Mouse (Mus musculus) limb, embryonic 13.5 days (tissue): ENCODE measurements around the gene Chd6. TPM values are rescaled to one million over a fixed set of nuclear protein-coding genes. Genes with fewer than 3 reads are reported as not detected.

ENCODE experiments used
- ATAC-seq: fragments of 200-750 bp; cut with Nextera tagmentation; 2 replicates; pipeline ENCODE4 v1.8.0; 2017; ENCODE audit warnings: low read depth, moderate number of reproducible peaks, moderate TSS enrichment; ENCODE audit not compliant: low FRiP score
- H3K27ac ChIP-seq: fragments of 300-500 bp; sonication (generic); 2 replicates; pipeline ENCODE4 v1.5.1; 2015; ENCODE audit warnings: inconsistent platforms, mild to moderate bottlenecking, moderate library complexity
- H3K27me3 ChIP-seq: fragments of 300-500 bp; sonication (generic); 2 replicates; pipeline ENCODE4 v1.6.1; 2015; ENCODE audit warnings: mild to moderate bottlenecking, inconsistent platforms
- H3K36me3 ChIP-seq: fragments of 300-500 bp; sonication (generic); 2 replicates; pipeline ENCODE4 v1.6.1; 2015; ENCODE audit warnings: inconsistent platforms, mild to moderate bottlenecking, moderate library complexity
- H3K4me1 ChIP-seq: fragments of 300-500 bp; sonication (generic); 2 replicates; pipeline ENCODE4 v1.6.1; 2015; ENCODE audit warnings: inconsistent platforms
- H3K4me2 ChIP-seq: fragments of 300-500 bp; sonication (generic); replicated peaks from 2 replicates; pipeline ENCODE4 v1.6.1; 2015; ENCODE audit warnings: inconsistent platforms, mild to moderate bottlenecking, moderate library complexity
- H3K4me3 ChIP-seq: fragments of 300-500 bp; sonication (generic); 2 replicates; pipeline ENCODE4 v1.5.1; 2015; ENCODE audit warnings: moderate library complexity, mild to moderate bottlenecking, inconsistent platforms
- H3K9ac ChIP-seq: fragments of 300-500 bp; sonication (generic); 2 replicates; pipeline ENCODE4 v1.6.1; 2015; ENCODE audit warnings: mild to moderate bottlenecking, inconsistent platforms
- H3K9me3 ChIP-seq: fragments of 300-500 bp; sonication (generic); 2 replicates; pipeline ENCODE4 v1.6.1; 2016; ENCODE audit warnings: inconsistent platforms
- WGBS: fragments of 180-500 bp; shearing (Covaris S2); methylation state at CpG from one replicate; pipeline ENCODE4 v1.1.7; 2015; 5-methylcytosine and 5-hydroxymethylcytosine counted together
- polyA plus RNA-seq: library from polyadenylated mRNA; unstranded; fragments of >200 nt; fragmentation: Nextera tagmentation; extraction: Ambion mirVana; gene quantifications from 2 replicates; pipeline ENCODE4 v1.2.1, GENCODE M21; 2015

Chd6 gene
- polyA plus RNA-seq, 1 experiment from 2014 or later = 45.4 TPM

DNA sequence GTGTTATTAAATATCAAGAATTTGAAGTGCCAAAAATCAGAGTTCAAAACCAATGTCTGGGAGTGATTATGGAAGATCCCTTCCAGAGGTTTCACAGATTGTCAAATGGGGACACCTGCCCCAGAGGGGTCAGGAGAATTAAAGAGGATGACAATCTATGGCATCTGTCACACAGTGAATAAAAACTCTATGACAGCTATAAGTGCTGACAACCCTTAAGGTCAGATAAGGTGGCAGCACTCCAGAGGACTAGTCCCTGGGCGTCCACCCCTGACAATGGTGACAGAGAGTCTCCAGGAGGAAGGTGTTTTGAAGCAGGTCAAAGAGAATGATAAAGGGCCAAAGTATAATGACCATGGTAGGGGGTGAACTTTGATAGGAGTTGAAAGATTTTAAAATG, 44.0 kb downstream of the Chd6 start:
- no peak for ATAC-seq
- Histone ChIP-seq H3K27me3 (no peaks in the 10 kb centered on the region), H3K9me3 (no peaks in the 10 kb centered on the region), H3K4me2 (no peak overlapping the region), H3K4me1 (peaks cover 12% of the 10 kb centered on the region; the same call in 1 of the 2 replicates), H3K4me3 (no peak overlapping the region), H3K9ac (no peak overlapping the region), H3K36me3 (peaks cover 10% of the 10 kb centered on the region), H3K27ac (no peak overlapping the region)
- WGBS = 66% methylated on average over 1 of the region's 1 CpGs

DNA sequence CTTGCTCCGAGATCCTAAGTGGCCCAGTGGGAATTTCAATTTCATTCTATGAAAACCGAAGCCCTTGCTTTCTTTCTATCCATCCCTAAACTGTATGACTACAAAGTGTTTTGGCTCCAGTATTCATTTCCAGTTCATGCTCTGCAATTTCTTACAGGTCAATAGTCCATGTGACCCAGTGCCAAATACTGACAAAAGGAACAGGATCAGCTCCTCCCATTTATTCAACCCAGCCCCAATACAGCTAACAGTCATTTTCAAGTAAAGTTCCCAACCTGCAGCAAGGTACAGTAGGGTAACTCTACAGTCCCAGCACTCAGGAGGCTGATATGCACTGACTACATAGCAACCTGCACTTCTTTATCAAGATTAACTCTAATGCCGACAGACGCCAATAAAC, 50.0 kb downstream of the Chd6 start:
- no peaks in the 10 kb centered on the region for H3K9me3 ChIP-seq
- peaks cover 10% of the 10 kb centered on the region; the same call in 1 of the 2 replicates for H3K36me3 ChIP-seq
- no peak overlapping the region for H3K9ac ChIP-seq
- H3K27ac ChIP-seq = no peak overlapping the region
- H3K27me3 ChIP-seq = no peaks in the 10 kb centered on the region
- no peak for ATAC-seq
- WGBS = 83% methylated on average over 4 of the region's 4 CpGs
- no peak overlapping the region for H3K4me2 ChIP-seq
- peaks cover 13% of the 10 kb centered on the region; the same call in 1 of the 2 replicates for H3K4me1 ChIP-seq
- no peak overlapping the region for H3K4me3 ChIP-seq

DNA sequence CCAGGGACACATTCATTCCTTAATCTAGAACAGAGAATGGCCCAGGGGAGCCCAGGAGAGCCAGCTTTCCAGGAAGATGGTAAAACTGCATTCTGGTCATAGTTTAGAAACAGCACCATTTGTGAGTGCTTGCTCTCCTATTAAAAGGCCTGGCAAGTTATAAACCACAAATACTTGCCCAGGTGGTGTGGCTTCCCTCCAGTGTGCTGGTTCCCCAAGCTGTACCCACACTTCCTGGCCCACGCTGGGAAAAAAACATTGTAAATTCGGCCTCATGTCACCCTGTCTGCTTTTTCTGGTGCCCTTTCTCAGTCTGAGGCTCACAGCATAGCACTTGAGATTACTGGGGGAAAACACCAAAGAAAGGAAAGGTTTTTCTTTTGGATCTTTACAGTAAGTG, 55.1 kb downstream of the Chd6 start:
- H3K4me2 ChIP-seq = no peak overlapping the region
- 59% methylated on average over 2 of the region's 2 CpGs for WGBS
- no peak overlapping the region for H3K27ac ChIP-seq
- no peaks in the 10 kb centered on the region for H3K27me3 ChIP-seq
- no peak for ATAC-seq
- peaks cover 37% of the 10 kb centered on the region for H3K36me3 ChIP-seq
- H3K9me3 ChIP-seq = no peaks in the 10 kb centered on the region
- H3K9ac ChIP-seq = no peak overlapping the region
- no peak overlapping the region for H3K4me3 ChIP-seq
- H3K4me1 ChIP-seq = peaks cover 8% of the 10 kb centered on the region; the same call in 1 of the 2 replicates

DNA sequence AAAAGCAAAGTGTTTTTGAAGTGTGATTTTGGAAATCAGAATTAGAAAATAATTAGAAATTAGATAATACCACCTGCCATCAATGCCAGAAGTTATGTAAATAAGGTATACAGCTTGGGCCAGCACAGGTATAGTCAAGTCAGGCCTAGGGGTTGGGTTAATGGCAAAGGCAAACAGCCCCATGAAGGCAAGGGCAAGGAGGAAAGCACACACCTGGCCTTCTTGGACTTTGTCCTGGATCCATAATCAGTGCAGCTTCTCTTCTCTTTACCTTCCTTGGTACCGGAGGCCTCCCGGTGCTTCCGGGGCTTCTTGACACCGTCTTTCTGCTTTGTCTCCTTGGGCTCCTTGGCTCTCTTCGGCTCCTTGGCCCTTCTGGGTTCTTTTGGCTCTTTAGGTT, 56.7 kb downstream of the Chd6 start:
- 97% methylated on average over 5 of the region's 5 CpGs for WGBS
- peaks cover 43% of the 10 kb centered on the region for H3K36me3 ChIP-seq
- no peak overlapping the region for H3K4me3 ChIP-seq
- no peak overlapping the region for H3K4me2 ChIP-seq
- peaks cover 8% of the 10 kb centered on the region; the same call in 1 of the 2 replicates for H3K4me1 ChIP-seq
- no peak for ATAC-seq
- no peak overlapping the region for H3K9ac ChIP-seq
- H3K9me3 ChIP-seq = no peaks in the 10 kb centered on the region
- no peaks in the 10 kb centered on the region for H3K27me3 ChIP-seq
- H3K27ac ChIP-seq = no peak overlapping the region

DNA sequence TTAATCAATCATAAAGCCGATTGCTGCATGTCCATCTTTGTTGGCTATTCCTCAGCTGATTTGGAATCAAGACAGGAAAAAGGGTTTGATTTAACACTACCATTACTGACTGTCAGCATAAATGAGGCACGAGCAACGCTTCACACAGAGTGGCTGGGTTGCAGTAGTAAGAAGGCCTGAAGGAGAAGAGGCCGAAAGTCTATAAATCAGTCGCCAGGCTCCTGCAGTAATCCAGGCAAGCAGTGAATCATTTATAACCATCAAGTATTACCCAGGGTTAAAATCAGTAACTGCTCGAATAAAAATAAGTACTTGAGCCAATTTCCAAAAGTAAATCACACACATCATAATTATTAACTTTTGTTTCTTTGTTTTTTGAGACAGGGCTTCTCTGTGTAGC, 59.4 kb downstream of the Chd6 start:
- Histone ChIP-seq H3K4me2 (no peak overlapping the region), H3K9ac (no peak overlapping the region), H3K4me3 (no peak overlapping the region), H3K27ac (no peak overlapping the region), H3K27me3 (no peaks in the 10 kb centered on the region), H3K4me1 (peaks cover 8% of the 10 kb centered on the region; the same call in 1 of the 2 replicates), H3K9me3 (no peaks in the 10 kb centered on the region), H3K36me3 (peaks cover 58% of the 10 kb centered on the region)
- WGBS = 57% methylated on average over 6 of the region's 6 CpGs
- ATAC-seq = no peak

DNA sequence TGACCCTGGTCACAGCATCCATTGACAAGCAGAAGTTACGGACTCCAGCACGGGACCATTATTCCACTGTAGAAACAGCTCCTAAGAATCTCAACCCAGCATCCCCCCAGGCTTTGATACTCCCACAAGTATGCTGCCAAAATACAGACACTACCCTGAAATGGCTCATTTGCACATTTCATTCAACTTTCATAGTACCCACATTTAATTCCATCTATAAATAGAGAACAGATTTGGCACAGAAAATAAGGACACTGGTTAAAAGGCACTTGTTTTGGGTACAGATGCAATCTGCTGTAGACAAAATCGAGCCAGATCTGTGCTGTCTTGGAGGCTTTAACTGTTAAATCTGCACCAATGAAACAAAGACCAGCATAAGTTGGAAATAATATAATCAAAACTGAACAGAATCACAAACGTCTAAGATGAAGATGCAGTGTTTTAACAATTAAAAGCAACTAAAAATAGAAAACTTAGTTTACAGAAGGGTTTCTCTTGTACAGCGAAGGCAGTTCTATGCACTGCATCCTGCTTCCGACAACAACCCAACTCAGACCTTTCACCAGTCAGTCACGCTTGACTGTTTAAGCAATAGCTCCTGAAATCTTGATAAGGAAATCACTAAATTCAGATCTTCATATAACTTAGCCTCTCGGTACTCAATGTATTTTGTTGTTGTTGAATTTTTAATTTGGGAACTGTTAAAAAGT, 64.2 kb downstream of the Chd6 start:
- 90% methylated on average over 8 of the region's 8 CpGs for WGBS
- H3K9ac ChIP-seq = no peak overlapping the region
- H3K27ac ChIP-seq = no peak overlapping the region
- ATAC-seq = no peak
- H3K36me3 ChIP-seq = peaks cover 63% of the 10 kb centered on the region
- H3K4me1 ChIP-seq = no peaks in the 10 kb centered on the region
- H3K27me3 ChIP-seq = no peaks in the 10 kb centered on the region
- no peaks in the 10 kb centered on the region for H3K9me3 ChIP-seq
- H3K4me3 ChIP-seq = no peak overlapping the region
- H3K4me2 ChIP-seq = no peak overlapping the region

DNA sequence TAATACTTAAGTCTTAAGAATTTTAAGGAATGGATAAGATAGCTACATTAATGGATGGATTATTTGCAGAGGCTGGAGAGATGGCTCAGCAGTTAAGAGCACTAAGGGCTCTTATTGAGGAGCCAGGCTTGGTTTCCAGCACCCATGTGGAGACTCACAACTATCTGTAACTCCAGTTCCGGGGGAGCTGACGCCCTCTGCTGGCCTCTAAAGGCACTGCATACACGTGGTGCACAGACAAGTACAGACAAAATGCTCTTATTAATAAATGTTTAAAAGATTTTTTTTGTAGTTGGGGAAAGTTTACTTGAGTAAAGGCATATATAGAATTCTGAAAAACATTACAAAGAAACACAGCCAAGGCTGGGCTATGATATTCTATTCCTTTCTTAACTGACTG, 66.0 kb downstream of the Chd6 start:
- peaks cover 76% of the 10 kb centered on the region for H3K36me3 ChIP-seq
- 69% methylated on average over 3 of the region's 3 CpGs for WGBS
- no peaks in the 10 kb centered on the region for H3K4me1 ChIP-seq
- H3K27me3 ChIP-seq = no peaks in the 10 kb centered on the region
- H3K9me3 ChIP-seq = no peaks in the 10 kb centered on the region
- no peak overlapping the region for H3K9ac ChIP-seq
- no peak overlapping the region for H3K4me3 ChIP-seq
- H3K27ac ChIP-seq = no peak overlapping the region
- no peak overlapping the region for H3K4me2 ChIP-seq
- no peak for ATAC-seq

DNA sequence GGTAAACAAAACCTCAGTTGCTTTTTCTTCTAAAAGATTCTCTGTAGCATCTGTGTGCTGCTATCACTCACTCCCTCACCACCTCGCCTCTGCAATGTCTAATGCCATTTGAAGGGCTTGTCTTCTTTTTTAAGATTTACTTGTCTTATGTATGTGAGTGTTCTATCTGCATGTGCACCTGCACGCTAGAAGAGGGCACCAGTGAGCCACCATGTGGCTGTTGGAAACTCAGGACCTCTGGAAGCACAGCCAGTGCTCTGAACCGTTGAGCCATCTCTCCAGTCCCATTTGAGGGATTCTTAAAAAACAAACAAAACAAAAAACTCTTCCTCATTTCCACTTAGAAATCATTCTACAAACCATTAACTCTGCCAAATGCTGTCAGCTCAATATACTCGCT, 68.1 kb downstream of the Chd6 start:
- Histone ChIP-seq H3K4me2 (no peak overlapping the region), H3K4me3 (no peak overlapping the region), H3K4me1 (no peaks in the 10 kb centered on the region), H3K27me3 (no peaks in the 10 kb centered on the region), H3K27ac (no peak overlapping the region), H3K36me3 (peaks cover 73% of the 10 kb centered on the region), H3K9ac (no peak overlapping the region), H3K9me3 (no peaks in the 10 kb centered on the region)
- WGBS = 90% methylated on average over 4 of the region's 4 CpGs
- ATAC-seq = no peak

DNA sequence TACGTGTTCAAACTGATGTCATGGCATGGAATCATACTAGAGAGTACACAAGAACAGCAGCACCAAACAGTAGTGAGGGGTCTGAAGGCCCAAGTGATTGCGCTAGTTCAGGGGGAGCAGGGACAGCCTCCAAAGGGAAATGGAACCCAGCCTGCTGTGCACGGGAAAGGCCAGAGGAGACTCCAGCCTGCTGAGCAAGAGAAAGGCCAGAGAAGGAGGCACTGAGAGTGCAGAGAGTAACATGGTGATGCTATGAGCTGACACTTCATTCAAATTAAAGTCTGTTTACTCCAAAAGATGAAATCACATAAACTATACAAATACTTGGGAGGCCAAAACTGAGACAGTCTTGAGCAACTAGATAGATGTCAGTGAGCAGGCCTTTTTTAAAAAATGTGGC, 71.1 kb downstream of the Chd6 start:
- 86% methylated on average over 3 of the region's 3 CpGs for WGBS
- Histone ChIP-seq H3K27ac (no peak overlapping the region), H3K4me1 (no peaks in the 10 kb centered on the region), H3K4me3 (no peak overlapping the region), H3K9me3 (no peaks in the 10 kb centered on the region), H3K9ac (no peak overlapping the region), H3K27me3 (no peaks in the 10 kb centered on the region), H3K36me3 (peaks cover 75% of the 10 kb centered on the region), H3K4me2 (no peak overlapping the region)
- no peak for ATAC-seq

DNA sequence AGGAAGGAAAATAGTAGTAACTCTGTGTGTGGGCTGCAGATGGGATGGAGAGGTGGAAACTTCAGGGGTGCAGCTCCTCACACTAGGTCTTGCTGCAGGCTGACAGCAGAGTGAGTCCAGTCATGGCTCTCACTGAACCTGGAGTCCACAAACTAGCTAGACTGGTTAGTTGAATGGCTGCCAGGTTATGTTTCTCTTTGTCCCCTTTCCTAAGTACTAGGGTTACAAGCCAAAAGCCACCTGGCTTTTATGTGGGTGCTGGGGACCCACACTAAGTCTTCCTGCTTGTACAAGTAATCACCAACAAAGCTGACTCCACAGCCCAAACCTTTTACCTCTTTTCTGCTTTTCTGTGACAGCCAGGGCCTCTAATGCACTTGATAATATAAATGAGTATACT, 75.7 kb downstream of the Chd6 start:
- Histone ChIP-seq H3K27ac (no peak overlapping the region), H3K4me1 (no peaks in the 10 kb centered on the region), H3K4me2 (no peak overlapping the region), H3K9me3 (no peaks in the 10 kb centered on the region), H3K36me3 (peaks cover 54% of the 10 kb centered on the region), H3K9ac (no peak overlapping the region), H3K27me3 (no peaks in the 10 kb centered on the region), H3K4me3 (no peak overlapping the region)
- ATAC-seq = no peak

DNA sequence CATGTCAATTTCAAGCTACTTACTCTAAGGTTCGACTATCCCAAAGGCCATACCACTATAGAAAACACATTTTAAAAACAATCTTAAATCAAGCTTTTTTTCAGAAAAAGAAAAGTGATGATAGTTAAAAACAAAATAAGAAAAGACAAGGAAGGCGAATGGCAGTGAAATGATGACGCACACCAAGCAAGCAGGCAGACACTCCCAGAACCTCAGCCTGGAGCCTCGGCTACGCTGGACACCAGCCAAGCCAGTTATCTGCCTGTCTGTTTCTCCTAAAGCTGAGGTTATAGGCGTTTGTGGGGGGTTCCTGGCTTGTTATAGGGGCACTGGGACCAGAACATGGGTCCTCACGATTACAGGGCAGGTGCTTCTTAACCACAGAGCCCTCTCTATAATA, 76.5 kb downstream of the Chd6 start:
- WGBS = 90% methylated on average over 7 of the region's 7 CpGs
- Histone ChIP-seq H3K36me3 (peaks cover 52% of the 10 kb centered on the region), H3K4me3 (no peak overlapping the region)

DNA sequence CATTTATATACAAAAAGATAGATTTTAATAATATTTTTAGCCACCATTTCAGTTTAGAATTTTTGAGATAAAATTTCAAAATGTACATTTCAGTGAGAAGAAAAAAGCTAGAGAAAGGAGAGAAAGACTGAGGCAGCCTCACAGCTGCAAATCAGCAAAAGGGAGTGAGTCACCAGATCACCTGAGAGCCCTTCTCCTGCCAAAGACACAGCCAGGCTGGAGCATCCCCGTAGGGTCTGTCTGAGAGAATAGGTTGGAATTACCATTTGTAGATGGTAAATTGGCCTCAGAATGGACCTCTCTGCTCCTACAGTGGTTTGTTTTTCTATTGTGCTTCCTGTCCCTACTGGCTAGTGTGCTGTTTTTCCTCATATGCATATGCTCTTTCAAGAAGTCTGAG, 84.3 kb downstream of the Chd6 start:
- no peak for ATAC-seq
- Histone ChIP-seq H3K27me3 (no peaks in the 10 kb centered on the region), H3K27ac (no peak overlapping the region), H3K9me3 (no peaks in the 10 kb centered on the region), H3K36me3 (peaks cover 76% of the 10 kb centered on the region), H3K4me2 (no peak overlapping the region), H3K9ac (no peak overlapping the region), H3K4me1 (no peaks in the 10 kb centered on the region), H3K4me3 (no peak overlapping the region)
- WGBS = 89% methylated on average over 1 of the region's 1 CpGs

More for the DNA sequence above, 76.5 kb downstream of the Chd6 start:
- Histone ChIP-seq H3K27ac (no peak overlapping the region), H3K9me3 (no peaks in the 10 kb centered on the region), H3K4me2 (no peak overlapping the region), H3K9ac (no peak overlapping the region), H3K4me1 (no peaks in the 10 kb centered on the region), H3K27me3 (no peaks in the 10 kb centered on the region)
- ATAC-seq = no peak

DNA sequence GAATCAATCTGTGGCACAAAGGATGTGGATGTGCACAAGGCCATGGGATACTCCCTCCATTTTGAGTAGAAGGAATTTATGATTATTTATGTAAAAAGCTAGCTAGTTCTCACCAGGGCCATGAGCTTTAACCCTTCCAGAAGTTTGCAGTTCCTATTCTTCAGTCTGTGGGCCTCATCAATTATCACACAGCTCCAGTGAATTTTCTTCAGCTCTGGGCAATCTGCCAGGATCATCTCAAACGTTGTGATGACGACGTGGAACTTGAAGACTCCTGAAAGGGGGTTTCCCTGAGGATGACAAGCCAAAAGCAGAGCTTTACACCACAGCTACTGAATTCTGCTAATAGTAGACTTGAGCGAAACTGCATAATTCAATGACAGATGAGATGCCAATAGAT, 91.0 kb downstream of the Chd6 start:
- no peak overlapping the region for H3K9ac ChIP-seq
- WGBS = 59% methylated on average over 4 of the region's 4 CpGs
- H3K4me1 ChIP-seq = no peaks in the 10 kb centered on the region
- H3K36me3 ChIP-seq = peaks cover 89% of the 10 kb centered on the region
- no peak overlapping the region for H3K4me3 ChIP-seq
- no peak overlapping the region for H3K4me2 ChIP-seq
- H3K27me3 ChIP-seq = no peaks in the 10 kb centered on the region
- no peak for ATAC-seq
- no peak overlapping the region for H3K27ac ChIP-seq
- H3K9me3 ChIP-seq = no peaks in the 10 kb centered on the region
